Mouse (Mus musculus) CH12.LX (cell line): ENCODE measurements at regions not wholly inside any gene's neighbourhood (a gene's known extent, or its start where the extent isn't known, plus 50 kb on each side); places are given as distances from the start of the nearest gene placed in this dataset.

Source experiments
- CTCF ChIP-seq, 2 experiments: IDR thresholded peaks in 1 of 2; conservative IDR thresholded peaks in 1 of 2; 2 replicates each; pipeline ENCODE4 v1.5.1; 2011 to 2012; ENCODE audit warnings: low read depth in 2 of 2, low read length in 2 of 2, improper control_type of control experiment in 1 of 2, inconsistent platforms in 1 of 2, mild to moderate bottlenecking in 1 of 2, moderate library complexity in 1 of 2
- EP300 ChIP-seq: IDR thresholded peaks from 2 replicates; pipeline ENCODE4 v1.6.1; 2011; ENCODE audit warnings: low read length, improper control_type of control experiment
- HCFC1 ChIP-seq: IDR thresholded peaks from 2 replicates; pipeline ENCODE4 v1.6.1; 2012; ENCODE audit warnings: low read depth, mild to moderate bottlenecking, inconsistent platforms, low read length, improper control_type of control experiment
- MAFK ChIP-seq: IDR thresholded peaks from 2 replicates; pipeline ENCODE4 v1.6.1; 2011; ENCODE audit warnings: low read length, improper control_type of control experiment; ENCODE audit not compliant: insufficient replicate concordance
- MAX ChIP-seq: IDR thresholded peaks from 2 replicates; pipeline ENCODE4 v1.6.1; 2011; ENCODE audit warnings: low read length, improper control_type of control experiment
- MEF2A ChIP-seq: IDR thresholded peaks from 2 replicates; pipeline ENCODE4 v1.6.1; 2014; ENCODE audit warnings: low read depth, mild to moderate bottlenecking, inconsistent platforms, low read length, improper control_type of control experiment, borderline replicate concordance
- MXI1 ChIP-seq: IDR thresholded peaks from 2 replicates; pipeline ENCODE4 v1.6.1; 2011; ENCODE audit warnings: mild to moderate bottlenecking, low read depth, low read length, improper control_type of control experiment
- PAX5 ChIP-seq: IDR thresholded peaks from 2 replicates; pipeline ENCODE4 v1.6.1; 2012; ENCODE audit warnings: low read length, inconsistent platforms, mixed read lengths
- POLR2A ChIP-seq: IDR thresholded peaks from 2 replicates; pipeline ENCODE4 v1.6.1; 2011; ENCODE audit warnings: low read depth, mild to moderate bottlenecking, improper control_type of control experiment, low read length
- TBP ChIP-seq: conservative IDR thresholded peaks from 2 replicates; pipeline ENCODE4 v1.6.1; 2011; ENCODE audit warnings: low read depth, low read length, improper control_type of control experiment
- ZKSCAN1 ChIP-seq: IDR thresholded peaks from 2 replicates; pipeline ENCODE4 v1.6.1; 2012; ENCODE audit warnings: low read depth, inconsistent platforms, low read length, improper control_type of control experiment, borderline replicate concordance

DNA sequence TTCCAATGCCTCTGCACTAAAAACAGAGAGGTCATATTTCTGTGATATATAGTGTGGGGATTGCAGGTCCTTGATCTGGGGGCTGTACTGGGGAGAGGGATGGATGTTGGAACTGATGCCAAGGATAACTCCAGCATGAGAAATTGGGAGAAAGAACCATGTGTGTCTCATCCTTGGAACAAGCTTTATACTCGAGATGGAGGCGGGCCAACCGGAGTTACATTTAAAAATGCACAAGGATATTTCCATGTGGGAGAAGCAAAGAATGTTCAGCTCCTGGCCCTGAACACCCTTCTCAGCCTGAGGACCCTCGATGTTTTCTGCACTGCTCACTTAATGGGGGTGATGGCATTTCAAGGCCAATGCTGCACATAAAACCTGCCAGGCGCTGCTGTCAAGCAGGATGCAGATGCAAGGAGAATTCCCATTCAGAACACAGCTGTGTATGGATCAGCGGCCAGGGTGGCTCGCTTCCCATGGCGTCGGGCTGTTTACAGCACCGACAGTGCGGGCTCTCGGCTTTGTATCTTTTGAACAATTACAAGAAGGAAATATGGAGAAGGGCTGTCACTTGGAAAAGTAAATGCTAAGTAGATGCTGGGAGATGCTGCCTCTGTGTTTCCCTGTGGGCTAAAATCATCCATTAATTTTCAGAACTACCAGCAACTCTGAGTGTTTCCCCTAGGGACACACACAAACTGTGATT lies 184.9 kb upstream of the Myt1l start:
- TF ChIP-seq PAX5 (no peak), HCFC1 (no peak), CTCF (conservative IDR thresholded peaks at IDR 0.05 in 1 of 2, IDR thresholded peaks at IDR 0.05 in 1 of 2; ENCODE audit: low read depth in 2 of 2, low read length in 2 of 2) (no peak), TBP (no peak), MAFK (no peak), EP300 (no peak), ZKSCAN1 (no peak), MAX (no peak), POLR2A (no peak), MXI1 (no peak), MEF2A (no peak)
